Mouse (Mus musculus) erythroid progenitor cell, adult 5-6 weeks (primary cell): ENCODE results near the gene Lmbr1l. TPM values are rescaled to one million over a fixed set of nuclear protein-coding genes. Genes with fewer than 3 reads are reported as not detected.

Source experiments
- ATAC-seq: replicated peaks from 2 replicates; pipeline ENCODE4 v1.8.0; 2016; ENCODE audit warnings: moderate number of reproducible peaks, mild to moderate bottlenecking, moderate TSS enrichment, inconsistent platforms; ENCODE audit not compliant: poor library complexity, low FRiP score, severe bottlenecking
- total RNA-seq, 2 experiments: library from RNA; stranded (forward) in 1 of 2; stranded (reverse) in 1 of 2; fragments of 150-400 nt in 1 of 2; fragments of 186-747, 209-891 nt in 1 of 2; gene quantifications; 2 replicates each; pipeline versions ENCODE4 v1.2.3 to v1.2.4; 2015 to 2017; ENCODE audit warnings: low replicate concordance in 2 of 2

The Lmbr1l gene
- total RNA-seq, 2 experiments from 2014 or later, result 12.1 to 15.1 TPM

DNA sequence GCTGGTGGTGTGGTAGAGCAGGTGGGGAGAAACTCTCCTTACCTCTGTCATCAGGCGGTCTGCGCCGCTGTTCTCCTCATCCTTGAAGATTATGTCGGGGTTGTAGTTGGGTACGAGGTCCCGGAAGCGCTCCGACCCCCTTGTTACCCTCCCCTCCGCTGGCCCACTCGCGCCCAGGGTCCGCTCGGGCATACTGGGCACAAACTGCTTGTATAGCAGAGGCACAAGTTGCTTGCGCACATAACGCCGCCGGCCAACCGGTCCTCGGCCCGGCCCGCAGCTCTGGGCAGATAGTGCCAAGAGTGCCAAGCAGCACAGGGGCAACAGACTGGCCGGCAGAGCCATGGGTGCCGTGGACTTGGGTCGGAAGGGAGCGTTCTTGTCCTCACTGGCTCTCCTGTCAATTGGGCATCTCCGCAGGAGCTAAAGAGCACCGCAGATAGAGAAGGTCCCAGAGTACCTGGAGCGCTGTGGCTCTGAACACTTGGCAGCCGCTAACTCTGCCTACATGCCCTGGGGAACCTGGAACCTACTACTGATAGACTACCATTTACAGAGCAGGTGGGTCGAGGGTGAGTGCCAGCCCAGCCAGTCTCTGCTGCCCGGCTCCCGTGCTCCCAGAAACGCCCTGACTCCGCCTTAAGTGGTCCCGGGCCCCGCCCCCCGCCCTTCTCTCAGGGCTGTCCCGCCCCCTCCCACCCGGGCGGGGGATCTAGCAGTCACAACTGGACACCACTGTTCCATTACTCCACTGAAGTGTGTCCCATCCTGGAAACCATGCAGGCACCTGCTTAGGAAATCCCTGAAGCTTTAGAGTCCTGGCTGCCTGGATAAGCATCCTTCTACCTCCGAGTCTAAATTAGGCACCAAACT lies 19.9 kb downstream of the Lmbr1l start, which contains the start of gene Dhh:
Gene Dhh, minus strand, starts transcription at position 613 of the 873 bp plus-strand sequence.
- no peak for ATAC-seq

DNA sequence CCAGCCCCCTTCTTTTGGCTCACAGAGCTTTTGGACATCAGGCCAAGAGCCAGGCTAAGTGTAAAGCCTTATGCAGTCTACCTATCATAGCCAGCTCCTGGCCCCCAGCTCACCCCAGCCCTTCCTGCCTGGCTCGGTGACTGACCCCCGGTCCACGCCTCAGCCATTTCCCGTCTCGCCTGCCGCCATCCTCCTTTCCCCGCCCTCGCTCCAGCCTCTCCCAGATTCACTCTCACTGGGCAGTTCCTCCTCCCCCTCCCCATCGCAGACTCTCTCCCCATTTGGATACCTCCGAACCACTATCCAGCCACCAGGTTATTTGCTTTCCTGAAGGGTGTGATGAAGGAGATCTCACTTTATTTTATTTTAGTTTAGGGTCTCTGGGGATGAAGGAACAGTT lies 20.5 kb downstream of the Lmbr1l start:
- no peak for ATAC-seq

DNA sequence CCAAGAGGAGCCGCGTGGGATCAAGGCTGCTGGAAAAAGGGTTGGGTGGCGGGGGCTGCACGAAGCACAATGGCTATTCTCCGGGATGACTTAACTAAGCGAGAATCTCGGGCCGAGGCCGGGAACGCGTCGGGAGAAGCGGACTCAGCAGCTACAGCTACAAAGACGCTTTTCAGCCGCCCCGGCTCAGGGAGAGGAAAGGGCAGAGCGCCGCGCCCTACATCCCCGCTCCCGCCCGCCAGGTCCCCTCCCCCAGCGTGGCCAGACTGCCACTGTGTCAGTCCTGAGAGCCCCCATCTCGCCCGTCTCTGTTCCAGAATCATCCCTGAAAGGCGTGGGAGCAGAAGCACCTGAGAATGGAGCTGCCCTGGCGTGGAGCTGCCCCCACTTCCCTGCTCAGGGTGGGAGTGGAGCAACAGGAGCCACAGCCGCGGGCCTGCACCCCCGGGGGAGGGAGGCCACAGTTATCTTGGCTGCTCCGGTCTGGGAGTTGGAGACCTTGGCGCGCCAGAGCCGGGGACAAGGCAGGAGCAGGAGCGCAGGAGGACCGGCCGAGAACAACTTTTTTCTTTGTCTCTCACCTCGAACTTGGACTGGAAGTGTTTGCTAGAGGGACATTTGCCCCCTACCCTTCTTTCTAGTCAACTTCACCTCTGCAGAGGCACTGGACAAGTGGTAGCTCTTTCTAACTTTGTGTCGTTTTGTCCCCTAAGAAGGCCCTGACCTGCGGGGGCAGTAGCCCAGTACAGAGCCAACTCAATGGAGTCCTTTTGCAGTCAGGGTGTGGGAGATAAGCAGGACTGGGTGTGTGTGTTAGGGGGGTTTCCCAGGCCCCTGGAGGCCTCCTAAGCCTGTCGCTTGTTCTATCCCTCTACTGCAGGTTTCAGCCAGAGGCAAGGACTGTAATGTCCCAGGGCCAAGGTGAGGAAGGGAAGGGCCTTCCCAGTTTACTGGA lies 22.1 kb downstream of the Lmbr1l start:
- ATAC-seq, result no peak

DNA sequence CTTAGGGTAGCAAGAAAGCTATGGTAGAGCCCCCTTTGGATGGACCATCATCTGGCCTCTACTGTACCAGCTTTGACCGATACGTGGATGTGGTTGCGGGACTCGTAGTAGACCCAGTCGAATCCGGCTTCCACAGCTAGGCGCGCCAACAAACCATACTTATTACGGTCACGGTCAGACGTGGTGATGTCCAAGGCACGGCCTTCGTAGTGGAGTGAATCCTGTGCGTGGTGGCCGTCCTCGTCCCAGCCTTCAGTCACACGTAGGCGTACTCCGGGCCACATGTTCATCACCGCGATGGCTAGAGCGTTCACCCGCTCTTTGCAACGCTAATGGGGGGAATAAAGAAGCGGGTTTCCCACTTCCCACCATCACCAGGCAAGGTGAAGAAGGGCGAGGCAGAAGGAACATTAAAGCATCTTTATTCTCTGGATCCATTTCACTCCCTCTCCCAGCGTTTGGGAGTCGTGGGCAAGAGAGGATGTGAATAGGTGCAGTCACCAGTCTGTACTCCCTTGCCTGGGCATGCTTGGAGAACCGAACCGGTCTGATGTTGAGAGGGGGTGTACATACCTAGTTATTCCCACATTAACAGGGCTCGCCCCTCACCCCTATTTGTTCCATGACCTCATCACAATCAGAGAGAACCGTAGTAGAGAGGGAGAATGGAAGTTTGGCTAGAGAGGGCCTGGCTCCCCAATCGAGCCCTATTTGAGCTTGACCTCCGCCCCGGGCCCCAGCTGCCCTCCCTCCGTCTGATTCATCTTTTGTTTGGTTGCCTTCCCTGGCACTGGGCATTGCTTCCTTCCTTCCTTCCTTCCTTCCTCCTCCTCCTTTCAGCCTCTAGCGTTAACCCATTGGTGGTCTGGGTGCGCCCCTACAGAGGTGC lies 23.0 kb downstream of the Lmbr1l start:
- ATAC-seq, result no peak

DNA sequence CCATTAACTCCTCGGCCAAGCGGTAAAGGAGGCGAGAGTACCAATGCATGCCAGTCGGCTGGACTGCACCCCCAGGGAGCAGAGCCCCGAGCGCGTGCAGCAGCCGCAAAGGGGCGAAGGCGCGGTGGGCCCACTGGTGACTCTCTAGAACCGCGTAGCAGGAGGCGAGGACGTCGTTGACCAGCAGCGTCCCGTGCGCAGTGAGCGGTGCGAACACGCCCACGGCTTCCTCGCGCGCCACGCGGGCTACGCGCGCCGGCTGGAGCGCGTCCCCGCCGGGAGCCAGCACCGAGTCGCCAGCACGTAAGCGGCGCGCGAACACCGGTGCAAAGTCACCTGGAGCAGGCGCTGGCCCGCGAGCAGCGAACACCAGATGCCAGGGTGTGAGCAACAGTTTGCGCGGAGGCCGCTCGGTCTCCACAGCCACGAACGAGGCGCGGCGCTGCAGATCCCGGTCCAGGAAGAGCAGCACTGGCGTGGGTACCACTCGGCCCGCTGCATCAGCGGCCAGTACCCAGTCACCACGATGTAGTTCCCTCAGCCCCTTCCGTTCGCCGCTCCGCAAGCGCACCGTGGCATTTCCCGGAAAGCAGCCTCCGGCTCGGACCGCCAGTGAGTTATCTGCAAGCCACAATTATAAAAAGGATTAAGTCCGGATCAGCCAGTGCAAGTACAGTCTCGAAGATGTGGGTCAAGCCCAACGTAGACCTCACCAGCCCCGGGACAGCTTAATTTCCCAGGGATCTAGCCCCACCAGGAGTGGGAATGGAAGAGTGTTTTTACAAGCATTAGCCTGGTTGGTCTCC lies 23.9 kb downstream of the Lmbr1l start, which contains the start of gene Rhebl1:
Gene Rhebl1, minus strand, starts transcription at position 601 of the 806 bp plus-strand sequence.
- ATAC-seq, result no peak

DNA sequence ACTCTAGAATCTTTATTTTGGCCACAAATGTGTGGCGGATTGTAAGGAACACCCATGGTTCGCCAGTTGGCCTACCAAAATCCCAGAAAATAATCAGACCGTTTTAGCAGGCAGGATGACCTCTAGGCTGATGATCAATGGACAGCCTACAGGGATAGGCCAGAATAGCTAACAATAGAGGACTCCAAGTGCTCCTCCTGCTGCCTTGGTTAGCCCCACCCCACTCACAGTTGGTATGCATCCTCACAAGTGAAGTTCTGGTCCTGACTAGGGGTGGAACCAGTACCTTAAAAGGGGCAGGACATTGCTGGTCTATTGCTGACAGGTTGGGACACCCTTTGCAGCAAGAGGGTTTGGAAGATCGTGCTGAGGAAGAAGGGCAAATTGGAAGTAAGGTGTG lies 25.0 kb downstream of the Lmbr1l start:
- ATAC-seq, result no peak

DNA sequence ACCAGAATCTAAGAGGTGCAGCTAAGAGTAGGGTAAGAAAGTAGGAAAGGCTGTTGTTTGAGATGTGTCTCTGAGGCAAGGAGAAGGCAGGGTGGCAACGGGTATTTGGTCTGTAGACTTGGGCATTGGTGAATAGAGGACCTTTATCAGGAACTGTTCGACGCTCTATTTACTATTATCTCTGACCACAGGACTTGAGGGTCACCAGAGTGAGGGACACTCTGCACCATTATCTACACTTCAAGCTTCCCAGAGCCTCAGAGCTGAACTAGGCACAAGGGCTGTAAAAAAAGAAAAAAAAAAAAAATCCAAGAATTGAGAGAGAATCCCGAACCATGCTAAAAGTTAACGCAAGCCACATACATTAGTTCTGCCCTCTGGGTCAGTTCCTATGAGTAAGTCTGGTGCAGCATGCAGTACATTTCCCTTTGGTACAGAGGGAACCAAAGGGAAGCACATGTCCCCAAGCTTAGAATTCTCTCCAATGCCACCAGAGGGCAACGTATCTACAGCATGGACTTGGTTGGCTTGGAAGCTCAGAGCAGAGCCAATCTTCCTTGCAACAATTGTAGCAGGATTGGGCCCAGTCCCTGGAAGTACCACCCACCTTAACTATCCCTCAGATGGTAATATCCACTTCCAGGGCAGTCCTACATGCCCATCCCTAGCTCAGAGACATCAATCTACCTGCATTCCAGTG lies 26.0 kb downstream of the Lmbr1l start:
- ATAC-seq, result peak; percentile 58

DNA sequence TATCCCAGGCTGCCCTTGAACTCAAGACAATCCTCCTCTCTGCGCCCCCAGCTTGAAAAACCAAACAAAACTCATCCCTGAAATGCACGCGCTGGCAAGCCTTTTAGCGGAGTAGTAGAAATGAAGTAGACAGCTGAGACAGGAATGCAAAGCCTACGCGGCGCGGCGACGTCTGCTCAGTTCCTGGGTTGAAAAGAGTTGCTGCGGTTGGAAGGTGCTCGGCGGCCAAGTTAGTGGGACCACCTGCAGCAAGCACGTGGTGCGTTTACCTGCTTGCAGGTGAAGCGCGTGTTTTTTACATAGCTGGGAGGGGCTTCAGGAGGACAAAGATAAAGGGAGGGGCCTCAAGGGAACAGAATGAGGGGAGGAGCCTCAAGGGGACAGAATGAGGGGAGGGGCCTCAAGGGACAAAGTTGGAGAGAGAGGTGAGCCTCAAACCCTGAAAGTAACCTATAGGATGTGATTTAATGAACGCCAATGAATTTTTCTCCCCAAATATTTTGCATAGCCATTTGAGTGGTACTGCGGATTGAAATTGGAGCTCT lies 26.8 kb downstream of the Lmbr1l start:
- ATAC-seq, result no peak

DNA sequence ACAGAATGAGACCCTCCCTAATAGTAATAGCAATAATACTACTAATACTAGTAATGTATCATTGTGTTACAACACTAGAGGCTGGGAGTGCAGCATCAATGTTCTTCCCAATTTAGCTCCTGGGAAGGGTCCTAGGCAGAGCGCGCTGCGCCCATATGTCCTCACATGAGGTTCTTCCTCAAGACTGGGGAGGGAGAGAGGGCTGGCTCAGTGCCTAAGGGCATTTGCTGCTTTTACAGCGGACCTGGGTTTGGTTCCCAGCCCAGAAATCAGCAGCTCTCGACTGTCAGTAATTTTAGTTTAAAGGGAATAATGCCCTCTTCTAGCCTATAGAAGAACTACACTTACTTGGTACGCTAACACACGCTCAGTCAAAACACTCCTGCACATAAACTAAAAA lies 30.5 kb downstream of the Lmbr1l start:
- ATAC-seq, result no peak

DNA sequence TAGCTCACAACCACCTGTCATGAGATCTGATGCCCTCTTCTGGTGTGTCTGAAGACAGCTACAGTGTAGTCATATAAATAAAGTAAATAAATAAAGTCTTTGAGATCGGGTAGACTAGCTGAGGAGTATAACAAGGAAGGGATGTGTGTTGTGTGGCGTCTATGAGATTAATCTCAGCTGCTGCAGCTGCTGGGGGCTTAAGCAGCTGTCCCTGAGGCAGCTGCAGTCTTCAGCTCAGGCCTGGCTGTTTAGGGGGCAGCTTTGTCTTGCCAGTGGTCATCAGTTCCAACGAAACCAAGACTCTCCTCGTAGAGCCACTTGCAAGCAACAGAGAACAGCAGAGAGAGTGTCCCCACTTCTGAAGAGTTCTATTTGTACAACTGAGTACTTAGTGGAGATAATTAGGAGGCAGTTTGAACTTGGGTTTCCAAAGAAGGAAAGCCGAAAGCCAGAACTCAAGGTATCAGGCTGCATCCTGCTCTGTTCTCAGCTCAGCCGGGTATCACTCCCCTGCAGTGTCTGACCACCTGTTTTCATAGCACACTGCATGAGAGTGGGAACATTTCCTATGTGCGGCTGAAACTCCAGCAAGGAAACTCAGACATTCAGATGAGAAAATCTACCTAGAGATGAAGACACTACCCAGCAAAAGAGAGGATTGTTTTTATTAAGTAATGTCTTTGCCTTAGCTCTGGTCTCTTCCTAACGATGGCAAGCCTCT lies 31.2 kb downstream of the Lmbr1l start:
- no peak for ATAC-seq

DNA sequence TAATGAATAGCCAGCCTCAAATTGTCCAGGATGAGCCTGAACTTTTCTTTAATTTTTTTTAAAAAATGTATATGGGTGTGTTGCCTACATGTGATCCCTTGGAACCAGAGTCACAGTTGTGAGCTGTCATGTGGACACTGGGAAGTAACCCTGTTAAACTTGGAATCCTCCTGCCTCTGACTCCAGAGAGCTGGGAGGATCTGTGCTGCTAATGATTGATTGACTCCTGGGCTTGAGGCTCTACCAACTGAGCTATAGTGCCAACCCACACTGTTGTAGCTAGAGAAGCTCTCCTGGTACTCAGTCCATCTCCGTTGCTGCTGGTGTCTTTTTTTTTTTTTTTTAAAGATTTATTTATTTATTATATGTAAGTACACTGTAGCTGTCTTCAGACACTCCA lies 33.9 kb downstream of the Lmbr1l start:
- no peak for ATAC-seq

DNA sequence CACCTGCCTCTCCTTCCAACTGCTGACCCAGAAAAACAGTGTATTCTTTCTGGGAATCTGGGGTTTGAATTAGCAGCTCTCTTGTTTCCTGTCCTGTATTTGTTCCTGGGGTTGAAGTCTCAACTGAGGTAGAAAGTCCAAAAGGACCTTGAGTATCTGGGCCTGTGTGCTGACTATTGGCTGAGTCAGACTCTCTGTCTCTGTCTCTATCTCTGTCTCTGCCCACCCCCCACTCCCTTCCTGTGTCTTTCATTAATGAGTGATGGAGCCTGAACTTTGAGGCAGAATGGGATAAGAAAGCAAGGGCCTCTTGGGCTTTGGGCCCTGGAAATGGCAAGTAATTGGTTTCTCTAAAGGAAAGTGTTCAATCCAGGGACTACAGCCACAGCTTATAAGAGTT lies 34.4 kb downstream of the Lmbr1l start:
- ATAC-seq, result no peak

DNA sequence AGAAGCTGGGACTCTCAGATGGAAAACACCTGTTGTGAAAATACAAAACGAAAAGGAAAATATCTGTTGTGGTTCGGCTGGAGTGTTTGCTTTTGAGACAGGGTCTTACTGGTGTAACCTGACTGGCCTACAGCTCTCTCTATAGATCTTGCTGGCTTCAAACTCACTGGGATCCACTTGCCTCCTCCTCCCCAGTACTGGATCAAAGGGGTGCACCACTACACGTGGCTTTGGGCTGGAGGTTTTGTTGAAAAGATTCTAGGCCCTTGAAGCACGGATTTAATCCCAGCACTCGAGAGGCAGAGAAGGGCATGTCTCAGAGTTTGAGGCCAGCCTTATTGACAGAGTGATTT lies 36.4 kb downstream of the Lmbr1l start:
- 0 out of 2 replicates have a peak, but pooled peaks have one; percentile 2 for ATAC-seq

DNA sequence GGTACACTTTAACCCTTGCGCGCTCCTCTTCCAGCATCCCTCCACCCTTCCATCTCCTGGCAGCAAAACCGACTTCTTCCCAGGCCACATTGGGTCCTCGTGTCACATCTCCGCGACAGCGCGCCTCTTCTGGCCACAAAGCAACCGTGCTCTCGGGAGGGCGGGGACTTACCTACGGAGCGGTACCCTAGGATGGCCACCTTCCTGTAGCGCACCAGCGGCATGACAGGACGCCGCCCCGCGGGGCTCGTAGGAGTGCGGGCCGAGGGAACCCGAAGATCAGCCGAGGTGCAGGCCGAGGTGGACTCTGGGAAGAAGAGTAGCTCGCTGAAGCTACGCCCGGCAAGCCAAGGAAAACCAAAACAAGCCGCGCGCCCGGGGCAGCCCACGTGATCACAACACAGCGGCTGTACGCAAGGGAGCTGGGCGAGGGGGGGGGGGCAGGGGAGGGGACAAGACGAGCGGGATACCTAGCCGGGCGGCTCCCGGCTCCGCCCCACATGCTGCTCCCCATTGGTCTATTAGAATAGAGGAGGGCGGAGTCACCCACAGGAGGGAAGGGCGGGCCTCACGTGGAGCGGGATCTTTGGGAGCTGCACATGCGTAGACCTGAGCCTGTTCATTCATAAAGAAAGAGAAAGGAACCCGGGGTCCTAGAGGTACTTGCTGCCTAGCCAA lies 36.9 kb downstream of the Lmbr1l start:
- peak; percentile 92 for ATAC-seq

DNA sequence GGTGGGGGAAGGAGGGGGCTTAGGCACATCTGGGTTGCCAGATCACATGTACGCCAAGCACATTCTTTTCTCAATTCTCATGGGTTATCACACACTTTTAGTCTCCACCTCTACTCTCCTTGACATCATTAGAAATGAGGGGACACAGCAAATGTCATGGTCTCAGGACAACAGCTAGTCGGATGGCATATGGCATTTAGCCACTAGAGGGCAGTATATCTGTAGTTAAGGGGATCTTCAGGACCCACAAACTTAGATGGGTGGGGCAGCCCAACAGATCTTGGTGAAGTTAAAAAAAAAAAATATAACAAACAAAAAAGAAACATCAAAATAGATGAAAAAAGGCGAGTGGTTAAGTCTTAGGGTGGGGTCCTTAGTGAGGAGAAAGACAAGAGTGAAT lies 40.7 kb downstream of the Lmbr1l start:
- ATAC-seq, result peak; percentile 55; the same call in 1 of the 2 replicates

DNA sequence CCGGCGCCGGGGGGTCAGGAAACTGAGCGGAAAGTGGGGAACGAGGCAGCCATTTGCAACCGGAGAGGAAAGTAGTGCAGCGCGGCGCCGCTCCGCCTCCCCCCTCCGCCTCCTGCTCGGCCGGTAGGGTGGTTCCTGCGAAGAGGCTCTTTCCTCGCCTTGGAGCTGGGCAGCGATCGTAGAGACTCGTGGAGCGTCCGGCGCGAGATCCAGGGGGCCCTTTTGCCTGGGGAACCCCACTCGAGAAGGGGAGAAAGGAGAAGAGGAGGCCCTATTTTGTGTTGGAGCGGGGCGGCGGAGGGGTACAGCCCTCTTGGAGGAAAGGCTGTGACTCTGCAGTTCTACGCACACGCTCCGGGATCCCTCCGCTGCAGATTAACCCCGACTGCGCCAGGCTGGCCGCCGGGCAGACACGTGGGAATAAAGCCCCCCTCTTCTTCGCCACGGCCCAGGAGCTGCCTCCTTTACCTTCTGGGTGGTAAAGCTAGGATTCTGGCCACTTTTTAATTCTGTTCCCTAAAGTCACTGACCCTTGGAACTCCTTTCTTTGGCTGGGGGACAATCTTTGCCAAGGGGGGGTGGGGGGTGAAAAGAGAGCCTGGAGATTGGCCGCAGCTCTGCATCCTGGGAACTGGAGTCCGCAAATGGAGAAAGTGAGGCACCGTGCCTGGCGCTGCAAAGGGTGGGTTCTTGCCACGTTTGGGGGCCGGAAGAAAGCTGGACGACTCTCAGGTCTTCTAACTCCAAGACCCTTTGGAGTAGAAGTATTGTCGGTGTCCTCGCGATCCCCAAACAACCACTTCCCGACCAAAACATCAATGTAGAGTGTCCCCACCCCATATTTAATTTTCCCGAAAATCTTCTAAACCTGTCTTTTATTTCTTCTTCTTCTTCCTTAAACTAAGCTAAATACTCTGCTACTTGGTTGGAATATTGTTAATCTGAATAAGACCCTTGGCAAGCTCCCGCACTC lies 45.8 kb downstream of the Lmbr1l start:
- ATAC-seq, result peak; percentile 83
